Mouse (Mus musculus) forebrain, embryonic 13.5 days (tissue): ENCODE data around the gene Elof1. TPM values are rescaled to one million over a fixed set of nuclear protein-coding genes. Genes with fewer than 3 reads are reported as not detected.
"Not testable (repeated sequence)": the region's sequence is repeated elsewhere in the genome, so short reads cannot be mapped to it uniquely, and the experiment has no call there.

Experiments used
- ATAC-seq: fragments of 200-750 bp; cut with Nextera tagmentation; 2 replicates; pipeline ENCODE4 v1.8.0; 2017
- H3K27ac ChIP-seq: fragments of 300-500 bp; sonication (generic); 2 replicates; pipeline ENCODE4 v1.5.1; 2015; ENCODE audit warnings: inconsistent platforms, mild to moderate bottlenecking, moderate library complexity
- H3K27me3 ChIP-seq: fragments of 300-500 bp; sonication (generic); 2 replicates; pipeline ENCODE4 v1.6.1; 2015; ENCODE audit warnings: mild to moderate bottlenecking, inconsistent platforms
- H3K36me3 ChIP-seq: fragments of 300-500 bp; sonication (generic); 2 replicates; pipeline ENCODE4 v1.6.1; 2015; ENCODE audit warnings: mild to moderate bottlenecking, inconsistent platforms; ENCODE audit not compliant: poor library complexity, severe bottlenecking
- H3K4me1 ChIP-seq: fragments of 300-500 bp; sonication (generic); 2 replicates; pipeline ENCODE4 v1.6.1; 2015; ENCODE audit warnings: inconsistent platforms
- H3K4me2 ChIP-seq: fragments of 300-500 bp; sonication (generic); 2 replicates; pipeline ENCODE4 v1.6.1; 2015; ENCODE audit warnings: inconsistent platforms, mild to moderate bottlenecking, moderate library complexity
- H3K4me3 ChIP-seq: fragments of 300-500 bp; sonication (generic); 2 replicates; pipeline ENCODE4 v1.5.1; 2015; ENCODE audit warnings: mild to moderate bottlenecking, inconsistent platforms
- H3K9ac ChIP-seq: fragments of 300-500 bp; sonication (generic); 2 replicates; pipeline ENCODE4 v1.6.1; 2015; ENCODE audit warnings: mild to moderate bottlenecking, inconsistent platforms
- H3K9me3 ChIP-seq: fragments of 300-500 bp; sonication (generic); replicated peaks from 2 replicates; pipeline ENCODE4 v1.6.1; 2016; ENCODE audit warnings: inconsistent platforms
- WGBS: fragments of 180-500 bp; shearing (Covaris S2); methylation state at CpG from one replicate; pipeline ENCODE4 v1.1.7; 2015; 5-methylcytosine and 5-hydroxymethylcytosine counted together
- polyA plus RNA-seq: library from polyadenylated mRNA; unstranded; fragments of >200 nt; fragmentation: Nextera tagmentation; extraction: Ambion mirVana; gene quantifications from 2 replicates; pipeline ENCODE4 v1.2.1, GENCODE M21; 2015

The Elof1 gene
- polyA plus RNA-seq, 1 experiment from 2014 or later = 206 TPM

DNA sequence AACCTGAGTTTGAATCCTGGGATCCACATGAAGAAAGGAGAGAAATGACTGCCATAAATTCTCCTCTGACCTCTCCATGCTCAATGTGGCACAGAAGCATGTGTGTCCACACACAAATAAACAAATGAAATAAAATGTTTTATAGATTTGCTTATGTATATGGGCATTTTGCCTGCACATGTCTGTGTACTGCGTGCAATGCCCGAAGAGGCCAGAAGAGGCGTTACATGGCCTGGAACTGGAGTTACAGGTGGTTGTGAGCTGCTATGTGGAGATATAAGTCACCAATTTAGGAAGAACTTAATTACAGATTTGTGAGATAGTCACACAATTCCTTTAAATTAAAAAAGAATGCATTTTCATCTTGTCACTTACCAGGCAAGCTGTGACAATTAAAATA lies 36.8 kb upstream of the Elof1 start:
- WGBS = 90% methylated on average over 3 of the region's 3 CpGs
- no peak for ATAC-seq
- no peak overlapping the region for H3K9ac ChIP-seq

DNA sequence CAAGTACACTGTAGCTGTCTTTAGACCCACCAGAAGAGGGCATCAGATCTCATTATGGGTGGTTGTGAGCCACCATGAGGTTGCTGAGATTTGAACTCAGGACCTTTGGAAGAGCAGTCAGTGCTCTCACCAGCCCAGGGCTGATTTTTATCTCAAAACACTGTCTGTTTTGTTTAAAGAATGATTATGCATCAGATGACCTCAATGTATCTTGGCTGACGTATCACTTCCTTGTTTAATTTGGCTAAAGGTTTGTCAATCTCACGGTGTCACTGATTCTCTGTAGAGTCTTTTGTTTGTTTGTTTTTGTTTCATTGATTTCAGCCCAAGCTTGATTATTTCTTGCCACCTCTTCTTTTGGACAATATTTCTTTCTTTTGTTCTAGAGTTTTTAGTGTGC lies 34.0 kb upstream of the Elof1 start:
- Histone ChIP-seq H3K27me3 (no peaks in the 10 kb centered on the region), H3K4me1 (0 out of 2 replicates have a peak, but pooled peaks cover 4% of the 10 kb centered on the region), H3K4me3 (no peak overlapping the region), H3K9me3 (no peaks in the 10 kb centered on the region; the same call in 1 of the 2 replicates), H3K4me2 (no peak overlapping the region), H3K36me3 (no peaks in the 10 kb centered on the region), H3K9ac (no peak overlapping the region), H3K27ac (no peak overlapping the region)
- ATAC-seq = no peak
- WGBS = 83% methylated on average over 2 of the region's 2 CpGs

More for the DNA sequence above, 36.8 kb upstream of the Elof1 start:
- no peak overlapping the region for H3K27ac ChIP-seq
- no peaks in the 10 kb centered on the region for H3K9me3 ChIP-seq
- H3K36me3 ChIP-seq = 0 out of 2 replicates have a peak, but pooled peaks cover 7% of the 10 kb centered on the region
- no peak overlapping the region for H3K4me3 ChIP-seq
- no peak overlapping the region for H3K4me2 ChIP-seq
- peaks cover 2% of the 10 kb centered on the region; the same call in 1 of the 2 replicates for H3K27me3 ChIP-seq
- H3K4me1 ChIP-seq = peaks cover 18% of the 10 kb centered on the region

DNA sequence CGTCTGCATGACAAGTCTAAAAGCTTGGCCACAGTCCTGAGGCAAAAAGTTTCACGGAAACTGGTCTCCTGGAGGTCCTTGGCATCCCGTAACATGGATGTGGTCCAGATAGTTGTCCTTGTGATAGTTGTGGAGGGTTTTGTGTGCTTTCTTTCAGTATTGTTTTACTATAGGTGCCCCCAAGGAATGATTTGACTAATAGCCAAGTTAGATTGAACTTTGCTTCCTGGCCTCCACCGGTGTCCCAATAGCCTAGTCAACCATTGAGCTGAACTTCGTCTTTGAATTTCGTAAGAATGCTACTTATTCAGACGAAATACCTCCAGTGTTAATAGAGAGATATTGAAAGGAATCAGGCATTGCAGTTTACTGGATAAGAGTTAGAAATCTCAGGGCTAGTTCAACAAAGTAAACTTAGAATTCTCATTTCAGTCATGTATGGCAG lies 33.3 kb upstream of the Elof1 start:
- 89% methylated on average over 7 of the region's 7 CpGs for WGBS
- not testable (repeated sequence) for H3K36me3 ChIP-seq, H3K4me2 ChIP-seq, H3K27me3 ChIP-seq, H3K9ac ChIP-seq, H3K9me3 ChIP-seq, H3K4me1 ChIP-seq, ATAC-seq, H3K27ac ChIP-seq, H3K4me3 ChIP-seq

DNA sequence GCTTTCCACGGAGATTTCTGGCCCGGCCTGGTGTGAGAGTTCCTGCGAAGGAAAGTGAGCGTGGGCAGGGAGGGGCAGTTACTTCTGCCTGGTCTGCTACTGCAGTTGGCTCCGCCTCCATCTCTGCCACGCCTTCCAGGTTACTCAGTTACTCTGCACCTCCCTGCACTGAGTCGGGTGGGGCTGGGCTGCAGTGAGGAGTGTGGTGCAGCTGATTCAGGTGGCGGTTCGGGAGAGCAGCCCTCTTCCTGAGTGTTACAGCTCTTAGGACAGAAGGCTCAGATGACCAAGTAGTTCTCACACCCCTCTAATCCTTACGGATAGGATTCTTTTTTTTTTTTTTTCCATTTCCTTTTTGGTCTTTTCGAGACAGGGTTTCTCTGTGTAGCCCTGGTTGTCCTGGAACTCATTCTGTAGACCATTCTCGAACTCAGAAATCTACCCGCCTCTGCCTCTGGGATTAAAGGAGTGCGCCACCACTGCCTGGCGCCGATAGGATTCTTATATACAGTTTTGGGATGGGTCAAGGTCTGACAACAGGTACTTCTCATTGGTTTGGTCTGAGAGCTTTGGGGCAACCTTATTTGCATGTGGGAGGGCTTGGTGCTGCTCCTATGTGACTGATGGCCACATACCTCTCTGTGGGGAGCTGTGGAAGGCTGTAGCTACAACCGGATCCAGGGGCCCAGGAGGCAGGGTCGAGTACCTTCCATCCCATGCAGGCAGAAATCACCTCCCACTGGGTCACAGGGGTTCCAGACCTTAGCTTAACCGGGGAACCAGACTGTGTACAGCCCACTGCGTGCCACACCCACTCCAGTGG lies 32.7 kb upstream of the Elof1 start:
- Histone ChIP-seq H3K4me3 (no peak overlapping the region), H3K36me3 (no peaks in the 10 kb centered on the region), H3K27ac (no peak overlapping the region), H3K9me3 (no peaks in the 10 kb centered on the region; the same call in 1 of the 2 replicates), H3K4me2 (no peak overlapping the region), H3K9ac (no peak overlapping the region), H3K4me1 (no peaks in the 10 kb centered on the region), H3K27me3 (no peaks in the 10 kb centered on the region)
- WGBS = 84% methylated on average over 20 of the region's 20 CpGs
- no peak for ATAC-seq

DNA sequence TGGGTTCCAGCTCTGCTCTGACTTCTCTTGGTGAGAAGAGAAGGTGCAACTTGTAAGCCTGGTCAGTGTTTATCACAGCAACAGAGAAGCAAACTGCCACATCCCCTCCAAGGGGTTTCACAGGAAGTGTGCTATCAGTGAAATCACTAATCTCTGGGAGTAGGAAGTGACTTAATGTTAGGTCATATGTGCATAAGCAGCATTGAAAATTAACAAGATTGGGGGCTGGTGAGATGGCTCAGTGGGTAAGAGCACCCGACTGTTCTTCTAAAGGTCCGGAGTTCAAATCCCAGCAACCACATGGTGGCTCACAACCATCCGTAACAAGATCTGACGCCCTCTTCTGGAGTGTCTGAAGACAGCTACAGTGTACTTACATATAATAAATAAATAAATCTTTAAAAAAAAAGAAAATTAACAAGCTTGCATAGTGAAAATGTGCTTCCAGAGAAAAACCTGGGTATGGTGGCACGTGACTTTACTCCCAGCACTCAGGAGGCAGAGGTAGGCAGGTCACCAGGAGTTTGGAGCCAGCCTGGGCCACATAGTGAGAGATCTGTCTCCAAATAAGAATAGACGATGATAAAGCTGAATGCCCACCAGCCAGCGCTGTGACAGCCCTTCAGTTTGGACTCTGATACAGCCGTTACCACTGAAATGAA lies 27.5 kb upstream of the Elof1 start:
- Histone ChIP-seq H3K4me2 (no peak overlapping the region), H3K27ac (no peak overlapping the region), H3K36me3 (no peaks in the 10 kb centered on the region), H3K27me3 (no peaks in the 10 kb centered on the region), H3K9ac (no peak overlapping the region), H3K9me3 (no peaks in the 10 kb centered on the region; the same call in 1 of the 2 replicates), H3K4me3 (no peak overlapping the region), H3K4me1 (no peaks in the 10 kb centered on the region)
- no peak for ATAC-seq
- WGBS = 86% methylated on average over 8 of the region's 8 CpGs

DNA sequence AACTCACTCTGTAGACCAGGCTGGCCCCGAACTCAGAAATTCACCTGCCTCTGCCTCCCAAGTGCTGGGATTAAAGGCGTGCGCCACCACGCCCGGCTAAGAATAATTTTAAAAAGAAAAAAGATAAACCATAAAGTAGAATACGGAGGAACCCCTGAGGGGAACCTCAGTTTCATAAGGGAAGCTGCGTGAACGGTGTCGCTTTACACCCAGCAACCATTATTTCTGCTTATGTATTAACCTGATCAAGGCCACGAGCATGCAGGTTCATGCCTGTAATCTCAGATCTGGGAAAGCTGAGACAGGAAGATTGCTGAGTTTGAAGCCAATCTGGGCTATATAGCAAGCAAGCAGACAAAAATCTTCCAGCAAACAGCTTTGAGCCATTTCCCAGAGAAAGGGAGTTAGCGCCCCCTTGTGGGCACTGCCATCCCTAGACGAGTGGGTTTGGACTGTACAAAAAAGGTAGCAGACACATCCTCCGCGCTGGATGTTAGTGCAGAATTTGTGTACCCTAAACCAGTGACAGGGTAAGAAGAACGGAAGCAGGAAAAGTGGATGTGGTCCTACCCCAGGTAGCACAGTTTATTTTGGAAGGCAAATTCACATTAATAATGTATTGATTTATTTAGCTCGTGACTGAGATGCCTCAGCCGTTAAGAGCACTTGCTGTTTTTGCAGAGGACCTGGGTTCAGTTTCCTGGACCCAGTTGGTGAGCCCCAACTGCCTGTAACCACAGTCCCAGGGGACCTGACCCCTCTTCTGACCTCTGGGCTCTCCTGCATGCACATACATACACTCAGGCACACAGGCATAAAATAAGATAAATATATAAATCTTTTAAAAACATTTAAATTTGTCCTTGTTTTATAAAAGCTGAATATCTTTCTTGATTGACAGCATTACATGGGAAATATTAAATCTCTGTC lies 26.4 kb upstream of the Elof1 start:
- Histone ChIP-seq H3K4me1 (no peaks in the 10 kb centered on the region), H3K27ac (no peak overlapping the region), H3K9me3 (no peaks in the 10 kb centered on the region; the same call in 1 of the 2 replicates), H3K9ac (no peak overlapping the region), H3K27me3 (no peaks in the 10 kb centered on the region), H3K36me3 (no peaks in the 10 kb centered on the region), H3K4me3 (no peak overlapping the region), H3K4me2 (no peak overlapping the region)
- WGBS = 59% methylated on average over 17 of the region's 17 CpGs
- peak; percentile 61; the same call in 1 of the 2 replicates for ATAC-seq

DNA sequence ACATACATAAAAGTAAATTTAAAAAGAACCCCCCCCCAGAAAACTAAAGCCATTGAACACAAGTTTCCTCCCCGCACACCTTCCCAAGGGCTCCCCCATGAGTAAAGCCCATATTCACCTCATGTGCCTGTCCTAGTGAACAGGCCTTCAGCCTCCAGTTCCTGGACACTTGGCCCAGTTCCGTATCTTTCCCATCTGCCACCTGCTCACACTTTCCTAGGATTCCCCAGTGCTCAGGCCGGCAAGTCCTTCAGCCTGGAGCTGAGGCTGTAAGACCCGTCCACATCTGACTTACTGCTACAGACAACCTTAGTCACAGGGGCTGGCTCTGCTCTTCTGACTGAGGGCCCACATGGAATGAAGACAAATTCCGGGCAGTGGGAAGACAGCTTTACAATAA lies 22.8 kb upstream of the Elof1 start:
- Histone ChIP-seq H3K27me3 (no peaks in the 10 kb centered on the region; the same call in 1 of the 2 replicates), H3K4me3 (no peak overlapping the region), H3K4me1 (peaks cover 4% of the 10 kb centered on the region; the same call in 1 of the 2 replicates), H3K9ac (no peak overlapping the region), H3K9me3 (no peaks in the 10 kb centered on the region), H3K4me2 (no peak overlapping the region), H3K27ac (no peak overlapping the region), H3K36me3 (no peaks in the 10 kb centered on the region)
- no peak for ATAC-seq
- 92% methylated on average over 5 of the region's 5 CpGs for WGBS

DNA sequence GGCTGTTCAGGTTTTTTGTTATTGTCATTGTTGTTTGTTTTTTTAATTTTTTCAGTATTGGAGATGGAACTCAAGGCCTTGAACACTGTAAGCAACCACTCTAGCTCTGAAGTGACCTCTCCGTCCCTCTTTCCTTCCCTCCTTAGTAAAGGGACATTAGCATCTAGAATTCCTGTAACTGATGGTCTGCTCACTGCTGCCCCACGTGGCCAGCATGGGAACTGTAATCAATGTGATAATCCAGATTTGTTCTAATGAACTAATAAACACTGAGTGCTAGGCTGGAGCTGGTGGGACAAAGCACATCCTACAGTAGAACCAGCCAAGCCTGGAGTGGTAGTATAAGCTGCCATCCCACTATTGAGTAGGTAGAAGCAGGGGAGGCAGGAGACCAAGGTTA lies 21.5 kb upstream of the Elof1 start:
- no peak for ATAC-seq
- 35% methylated on average over 2 of the region's 2 CpGs for WGBS

DNA sequence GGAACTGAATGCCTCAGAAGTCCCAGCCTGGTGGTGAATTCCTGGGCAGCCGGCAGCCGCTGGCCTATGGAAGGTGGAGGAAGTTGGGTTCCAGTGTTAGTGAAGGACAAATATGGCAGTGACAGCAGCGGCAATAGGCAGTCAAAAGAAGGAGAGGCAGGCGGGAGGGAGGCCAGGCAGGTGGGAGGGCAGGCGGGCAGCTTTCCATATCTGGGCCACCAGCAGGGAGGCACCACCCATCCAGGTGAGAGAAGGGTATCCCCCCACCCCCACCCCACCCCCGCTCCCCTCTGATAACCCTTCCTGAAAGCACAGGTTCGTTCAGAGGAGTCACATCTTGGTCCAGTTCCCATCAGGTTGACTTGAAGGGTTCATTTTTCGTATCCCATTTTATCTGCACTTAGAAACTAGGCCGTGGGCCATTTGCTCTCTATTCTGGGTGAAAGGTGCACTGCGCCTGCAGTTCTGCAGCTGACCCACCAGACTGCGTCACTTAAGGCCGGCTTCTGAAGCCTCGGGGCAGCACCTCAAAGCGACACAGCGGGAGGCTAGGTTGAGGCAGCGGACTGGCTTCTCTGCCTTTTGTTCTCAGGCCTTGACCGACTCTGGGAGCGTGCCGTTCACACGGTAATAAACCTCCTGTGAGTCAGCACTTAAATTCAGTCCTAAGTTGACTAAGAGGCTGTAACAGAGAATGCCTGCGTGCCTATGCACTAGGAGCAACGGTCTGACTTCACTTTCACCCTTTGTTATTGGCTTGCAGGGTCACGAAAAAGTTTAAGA lies 20.0 kb upstream of the Elof1 start:
- no peak overlapping the region for H3K9ac ChIP-seq
- H3K27ac ChIP-seq = no peak overlapping the region
- no peak overlapping the region for H3K4me3 ChIP-seq
- H3K9me3 ChIP-seq = no peaks in the 10 kb centered on the region
- ATAC-seq = no peak
- WGBS = 9% methylated on average over 23 of the region's 23 CpGs
- peaks cover 4% of the 10 kb centered on the region; the same call in 1 of the 2 replicates for H3K4me1 ChIP-seq
- peaks cover 10% of the 10 kb centered on the region for H3K27me3 ChIP-seq
- no peak overlapping the region for H3K4me2 ChIP-seq
- H3K36me3 ChIP-seq = no peaks in the 10 kb centered on the region

More for the DNA sequence above, 21.5 kb upstream of the Elof1 start:
- no peak overlapping the region for H3K4me3 ChIP-seq
- no peak overlapping the region for H3K9ac ChIP-seq
- H3K36me3 ChIP-seq = no peaks in the 10 kb centered on the region
- no peak overlapping the region for H3K4me2 ChIP-seq
- H3K27me3 ChIP-seq = no peaks in the 10 kb centered on the region; the same call in 1 of the 2 replicates
- no peak overlapping the region for H3K27ac ChIP-seq
- no peaks in the 10 kb centered on the region for H3K9me3 ChIP-seq
- peaks cover 4% of the 10 kb centered on the region; the same call in 1 of the 2 replicates for H3K4me1 ChIP-seq

DNA sequence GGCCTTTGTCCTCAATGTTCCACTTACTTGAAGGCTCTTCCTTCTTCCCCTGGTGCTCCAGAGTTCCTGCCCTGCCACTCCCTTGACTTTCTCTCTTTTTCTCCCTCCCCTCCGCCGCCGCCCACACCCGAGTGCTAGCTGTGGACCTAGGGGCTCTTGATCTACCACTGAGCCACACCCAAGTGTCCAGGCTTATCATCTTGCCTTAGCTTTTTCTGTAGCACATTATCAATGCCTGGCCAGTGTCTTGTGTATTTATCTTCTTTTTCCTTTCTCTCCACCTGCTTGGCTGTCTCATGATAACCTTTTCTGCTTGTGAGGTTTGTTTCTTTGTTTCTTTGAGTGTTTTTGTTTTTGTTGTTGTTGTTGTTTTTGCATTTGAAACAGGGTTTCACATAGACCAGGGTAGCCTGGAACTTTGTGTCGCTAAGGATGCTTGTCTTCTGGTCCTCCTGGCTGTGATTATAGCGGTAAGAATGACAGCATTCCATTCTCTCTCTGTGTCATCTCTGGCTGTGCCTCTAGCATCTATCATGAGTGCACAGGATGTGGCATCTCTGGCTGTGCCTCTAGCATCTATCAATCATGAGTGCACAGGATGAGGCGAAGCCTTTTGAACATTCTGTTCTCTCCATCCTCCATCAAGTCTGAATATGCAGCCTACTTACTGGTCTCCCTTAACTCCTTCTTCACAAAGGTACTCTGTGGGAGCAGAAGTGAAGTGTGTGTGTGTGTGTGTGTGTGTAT lies 18.8 kb upstream of the Elof1 start, which contains the start of gene Acp5:
Gene Acp5 (minus strand): TSS at position 68 of the 747 bp plus-strand sequence.
- WGBS = 72% methylated on average over 7 of the region's 7 CpGs
- H3K9ac ChIP-seq = no peak within 1 kb of the TSS
- H3K27ac ChIP-seq = no peak within 1 kb of the TSS

More for the DNA sequence above, 18.8 kb upstream of the Elof1 start, which contains the start of gene Acp5:
- Histone ChIP-seq H3K36me3 (no peaks in the 10 kb centered on the region), H3K4me3 (no peak within 1 kb of the TSS), H3K27me3 (peaks cover 22% of the 10 kb centered on the region), H3K4me1 (peaks cover 4% of the 10 kb centered on the region; the same call in 1 of the 2 replicates), H3K9me3 (no peaks in the 10 kb centered on the region), H3K4me2 (no peak within 1 kb of the TSS)
- no peak for ATAC-seq
